Mouse (Mus musculus) kidney, adult 2 months (tissue): Measurements from ENCODE around the gene Cdk9.

Experiments
- CTCF ChIP-seq: fragments of 200-500 bp; conservative IDR thresholded peaks from 2 replicates; pipeline ENCODE4 v1.5.1; 2011; ENCODE audit warnings: low read depth, mild to moderate bottlenecking, control low read depth, low read length, moderate library complexity, mixed read lengths; ENCODE audit not compliant: insufficient read depth, insufficient read length
- POLR2A ChIP-seq: fragments of 200-500 bp; IDR thresholded peaks from one replicate; pipeline ENCODE4 v1.6.1; 2011; ENCODE audit warnings: low read depth, low read length, control low read depth

DNA sequence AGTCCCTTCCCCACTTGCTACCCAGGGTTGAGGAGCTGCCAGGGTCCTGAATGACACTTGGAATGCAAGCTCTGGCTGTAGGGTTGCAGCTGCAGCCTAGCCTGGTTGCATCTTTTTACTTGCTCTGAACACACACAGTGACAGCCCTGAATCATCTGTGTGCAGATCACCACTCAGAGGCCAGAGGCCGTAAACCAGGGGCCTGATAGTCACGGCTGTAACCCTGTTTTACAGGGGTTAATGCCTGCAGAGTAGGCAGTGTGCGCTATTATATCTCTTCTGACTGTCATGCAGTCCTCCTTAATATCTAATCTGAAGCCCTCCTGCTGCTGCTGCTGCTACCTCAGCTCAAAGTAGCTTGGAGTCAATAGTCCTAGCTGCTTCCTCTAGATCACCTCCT, 43.0 kb downstream of the Cdk9 start:
- TF ChIP-seq CTCF = no peak
- TF ChIP-seq POLR2A = no peak
